Comparison of ENCODE assay signal across 22 mouse cellular contexts in the genomic region with DNA sequence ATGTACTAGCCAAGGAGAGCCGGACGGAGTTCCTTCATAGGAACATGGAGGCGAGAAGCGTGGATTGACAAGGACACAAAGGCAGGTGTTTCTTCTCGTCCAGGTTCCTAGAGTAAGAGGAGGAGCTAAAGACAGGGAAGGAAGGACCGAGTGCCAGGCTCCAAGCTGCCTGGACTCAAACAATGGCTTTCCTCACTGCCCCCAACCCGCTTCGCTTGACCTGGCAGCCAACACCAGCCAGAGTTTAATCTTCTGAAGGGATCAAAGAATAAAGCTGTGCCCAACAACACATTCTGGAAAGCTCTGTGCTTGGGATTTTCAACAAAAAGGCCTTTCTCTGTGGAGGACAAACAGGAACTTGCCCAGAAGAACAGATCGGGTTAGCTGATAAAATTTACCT.
A peak's percentile ranks its signal among the peaks of the same experiment; 100 is the strongest.
DNase-seq lines count a peak whose midpoint lies in the region; ATAC-seq and TF ChIP-seq lines count a peak whose summit lies in the region.
"Had no signal": no experiment of that assay in that cellular context is flagged by ENCODE, and none has a peak within 500 bp of the region (broad histone marks: within the 10 kb centered on the region; RNA-seq: fewer than 3 reads in every experiment).

No protein-coding gene starts in this region.

- no peak for TF ChIP-seq CTCF in intestine, postnatal 0 days (IDR thresholded peaks at IDR 0.05; ENCODE audit: low read depth)
- TF ChIP-seq CTCF in stomach, postnatal 0 days (IDR thresholded peaks at IDR 0.05; ENCODE audit: low read depth): no peak

- H3K4me2 ChIP-seq in embryonic facial prominence, embryonic 13.5 days: no peak overlapping the region
- no peak overlapping the region for H3K4me2 ChIP-seq in intestine, embryonic 14.5 days (ENCODE audit: low read length)
- H3K4me2 ChIP-seq in intestine, postnatal 0 days (replicated peaks; ENCODE audit: low read depth): no peak overlapping the region
- no peak overlapping the region for H3K4me2 ChIP-seq in lung, embryonic 16.5 days (ENCODE audit: low read depth, low read length)
- no peak overlapping the region for H3K4me2 ChIP-seq in stomach, postnatal 0 days (replicated peaks; ENCODE audit: low read depth)
- H3K4me2 ChIP-seq: liver, embryonic 11.5 days; lung, embryonic 14.5 days; midbrain, embryonic 12.5 days; stomach, embryonic 15.5 days had no signal

- H3K9me3 ChIP-seq in embryonic facial prominence, embryonic 13.5 days: no peaks in the 10 kb centered on the region
- no peaks in the 10 kb centered on the region for H3K9me3 ChIP-seq in embryonic facial prominence, embryonic 10.5 days
- no peaks in the 10 kb centered on the region for H3K9me3 ChIP-seq in intestine, embryonic 14.5 days (ENCODE audit: control insufficient read depth, low read length)
- H3K9me3 ChIP-seq in intestine, postnatal 0 days (ENCODE audit: control insufficient read depth): no peaks in the 10 kb centered on the region
- H3K9me3 ChIP-seq in lung, embryonic 16.5 days (ENCODE audit: control insufficient read depth, low read length): no peaks in the 10 kb centered on the region
- no peaks in the 10 kb centered on the region for H3K9me3 ChIP-seq in stomach, postnatal 0 days (ENCODE audit: control insufficient read depth, low read length)
- H3K9me3 ChIP-seq: G1E; limb, embryonic 10.5 days; midbrain, embryonic 12.5 days; stomach, embryonic 15.5 days had no signal

- ATAC-seq in embryonic facial prominence, embryonic 13.5 days (ENCODE audit: insufficient number of reproducible peaks, insufficient read depth, low FRiP score, low TSS enrichment, low read depth): no peak
- no peak; the same call in 1 of the 2 replicates for ATAC-seq in intestine, embryonic 14.5 days (replicated peaks; ENCODE audit: low FRiP score, low TSS enrichment, low read depth)
- no peak for ATAC-seq in intestine, postnatal 0 days
- ATAC-seq in lung, embryonic 16.5 days (ENCODE audit: low read depth): no peak
- no peak for ATAC-seq in stomach, postnatal 0 days (ENCODE audit: low FRiP score, low TSS enrichment)
- ATAC-seq: CD4-positive, CD25-positive, alpha-beta regulatory T cell, adult 4 months; hindbrain, postnatal 0 days had no signal

- no peak overlapping the region for H3K9ac ChIP-seq in embryonic facial prominence, embryonic 13.5 days
- H3K9ac ChIP-seq in intestine, embryonic 14.5 days (ENCODE audit: low read length): no peak overlapping the region
- H3K9ac ChIP-seq in intestine, postnatal 0 days (ENCODE audit: low read depth, low read length): no peak overlapping the region
- H3K9ac ChIP-seq in lung, embryonic 16.5 days (ENCODE audit: low read length): no peak overlapping the region
- H3K9ac ChIP-seq in stomach, postnatal 0 days (ENCODE audit: low read length): no peak overlapping the region
- H3K9ac ChIP-seq: lung, embryonic 14.5 days; midbrain, embryonic 12.5 days; stomach, embryonic 15.5 days had no signal

- peaks cover 16% of the 10 kb centered on the region; the same call in 1 of the 2 replicates for H3K4me1 ChIP-seq in embryonic facial prominence, embryonic 13.5 days
- H3K4me1 ChIP-seq in embryonic facial prominence, embryonic 10.5 days: peaks cover 23% of the 10 kb centered on the region
- H3K4me1 ChIP-seq in intestine, embryonic 14.5 days (replicated peaks; ENCODE audit: control insufficient read depth, insufficient read depth, low read length): peaks cover 9% of the 10 kb centered on the region
- H3K4me1 ChIP-seq in intestine, postnatal 0 days (replicated peaks; ENCODE audit: control insufficient read depth, insufficient read depth, low read length): peaks cover 10% of the 10 kb centered on the region; the same call in 1 of the 2 replicates
- peaks cover 19% of the 10 kb centered on the region for H3K4me1 ChIP-seq in lung, embryonic 16.5 days (replicated peaks; ENCODE audit: control insufficient read depth, insufficient read depth, low read length)
- peaks cover 6% of the 10 kb centered on the region; the same call in 1 of the 2 replicates for H3K4me1 ChIP-seq in stomach, postnatal 0 days (replicated peaks; ENCODE audit: control insufficient read depth, insufficient read depth)

- no peaks in the 10 kb centered on the region for H3K27me3 ChIP-seq in embryonic facial prominence, embryonic 13.5 days
- H3K27me3 ChIP-seq in embryonic facial prominence, embryonic 10.5 days (replicated peaks; ENCODE audit: low read depth, poor library complexity, severe bottlenecking): no peaks in the 10 kb centered on the region
- no peaks in the 10 kb centered on the region for H3K27me3 ChIP-seq in intestine, embryonic 14.5 days (replicated peaks; ENCODE audit: control insufficient read depth, insufficient read depth, low read length)
- H3K27me3 ChIP-seq in intestine, postnatal 0 days (replicated peaks; ENCODE audit: control insufficient read depth, insufficient read depth, low read length): no peaks in the 10 kb centered on the region
- H3K27me3 ChIP-seq in lung, embryonic 16.5 days (ENCODE audit: control insufficient read depth, insufficient read depth, low read depth, low read length): no peaks in the 10 kb centered on the region
- H3K27me3 ChIP-seq in stomach, postnatal 0 days (ENCODE audit: control insufficient read depth, insufficient read depth, low read length): no peaks in the 10 kb centered on the region
- H3K27me3 ChIP-seq: midbrain, embryonic 12.5 days; stomach, embryonic 15.5 days had no signal

- no peak for DNase-seq in embryonic facial prominence, embryonic 10.5 days (ENCODE audit: low spot score)
- DNase-seq in intestine, embryonic 14.5 days (ENCODE audit: low spot score): no peak
- no peak for DNase-seq in lung, postnatal 25 days (ENCODE audit: low spot score)
- no peak for DNase-seq in stomach, postnatal 0 days (ENCODE audit: low spot score)
- DNase-seq in embryo, embryonic 11 days: no peak
- DNase-seq: cerebellum, adult 11 months; gastrocnemius, postnatal 10 days; heart, postnatal 14 days; lung, embryonic 14.5 days; right cerebral cortex, postnatal 14 days; thymus, postnatal 14 days had no signal

- H3K36me3 ChIP-seq in embryonic facial prominence, embryonic 13.5 days: peaks cover 50% of the 10 kb centered on the region
- H3K36me3 ChIP-seq in embryonic facial prominence, embryonic 10.5 days (replicated peaks): peaks cover 87% of the 10 kb centered on the region
- H3K36me3 ChIP-seq in intestine, embryonic 14.5 days (ENCODE audit: control insufficient read depth, insufficient read depth, low read length): peaks cover 20% of the 10 kb centered on the region
- H3K36me3 ChIP-seq in intestine, postnatal 0 days (ENCODE audit: control insufficient read depth, insufficient read depth): peaks cover 5% of the 10 kb centered on the region; the same call in 1 of the 2 replicates
- H3K36me3 ChIP-seq in lung, embryonic 16.5 days (ENCODE audit: control insufficient read depth, insufficient read depth, low read length): peaks cover 6% of the 10 kb centered on the region; the same call in 1 of the 2 replicates
- peaks cover 5% of the 10 kb centered on the region; the same call in 1 of the 2 replicates for H3K36me3 ChIP-seq in stomach, postnatal 0 days (ENCODE audit: control insufficient read depth, insufficient read depth, low read length)

- no peak for TF ChIP-seq EP300 in stomach, postnatal 0 days (optimal IDR thresholded peaks at IDR 0.05)

- 76% methylated on average over 9 of the region's 9 CpGs for WGBS in embryonic facial prominence, embryonic 13.5 days
- 79% methylated on average over 9 of the region's 9 CpGs for WGBS in embryonic facial prominence, embryonic 10.5 days
- 83% methylated on average over 9 of the region's 9 CpGs for WGBS in intestine, embryonic 14.5 days
- 75% methylated on average over 9 of the region's 9 CpGs for WGBS in intestine, postnatal 0 days
- 73% methylated on average over 9 of the region's 9 CpGs for WGBS in lung, embryonic 16.5 days
- WGBS in stomach, postnatal 0 days: 67% methylated on average over 9 of the region's 9 CpGs

- no peak overlapping the region for H3K4me3 ChIP-seq in embryonic facial prominence, embryonic 13.5 days
- no peak overlapping the region for H3K4me3 ChIP-seq in embryonic facial prominence, embryonic 10.5 days
- no peak overlapping the region for H3K4me3 ChIP-seq in intestine, embryonic 14.5 days (ENCODE audit: low read depth, low read length)
- H3K4me3 ChIP-seq in intestine, postnatal 0 days (ENCODE audit: low read depth, low read length): no peak overlapping the region
- H3K4me3 ChIP-seq in lung, embryonic 16.5 days (ENCODE audit: low read length): no peak overlapping the region
- no peak overlapping the region for H3K4me3 ChIP-seq in stomach, postnatal 0 days (ENCODE audit: low read depth, low read length)
- H3K4me3 ChIP-seq: erythroblast, embryonic 14.5 days; limb, embryonic 10.5 days; midbrain, embryonic 12.5 days; stomach, embryonic 15.5 days had no signal

- 0 out of 2 replicates have a peak overlapping the region, but pooled peaks have one; percentile 23 for H3K27ac ChIP-seq in embryonic facial prominence, embryonic 13.5 days
- no peak overlapping the region for H3K27ac ChIP-seq in embryonic facial prominence, embryonic 10.5 days (replicated peaks)
- H3K27ac ChIP-seq in intestine, embryonic 14.5 days (ENCODE audit: low read depth): peak overlapping the region; percentile 51; the same call in 1 of the 2 replicates
- H3K27ac ChIP-seq in intestine, postnatal 0 days (ENCODE audit: low read depth, low read length): no peak overlapping the region
- peak overlapping the region; percentile 70 for H3K27ac ChIP-seq in lung, embryonic 16.5 days (ENCODE audit: low read length)
- peak overlapping the region; percentile 86 for H3K27ac ChIP-seq in stomach, postnatal 0 days (replicated peaks)
- H3K27ac ChIP-seq: hindbrain, postnatal 0 days; limb, embryonic 10.5 days; midbrain, embryonic 12.5 days had no signal

Comparison
In these comparisons a context has a peak if more than half of its experiments do, and no peak if none do; other contexts are left out.
1. H3K27ac ChIP-seq: peak in embryonic facial prominence, embryonic 13.5 days (single experiment), intestine, embryonic 14.5 days (single experiment), lung, embryonic 16.5 days (single experiment) and stomach, postnatal 0 days (single experiment); none in embryonic facial prominence, embryonic 10.5 days (single experiment) and intestine, postnatal 0 days (single experiment).